Mouse (Mus musculus) kidney, embryonic 14.5 days (tissue): ENCODE measurements around the gene Farp2. TPM values are rescaled to one million over a fixed set of nuclear protein-coding genes. Genes with fewer than 3 reads are reported as not detected.

Experiments
- ATAC-seq: fragments of 200-750 bp; cut with Nextera tagmentation; 2 replicates; pipeline ENCODE4 v1.8.0; 2017; ENCODE audit warnings: moderate number of reproducible peaks, mild to moderate bottlenecking, moderate TSS enrichment, moderate library complexity; ENCODE audit not compliant: low FRiP score, low TSS enrichment
- H3K27ac ChIP-seq: fragments of 300-500 bp; sonication (generic); 2 replicates; pipeline ENCODE4 v1.5.1; 2014; ENCODE audit warnings: low read depth, mild to moderate bottlenecking, low read length, moderate library complexity, mixed read lengths
- H3K27me3 ChIP-seq: fragments of 300-500 bp; sonication (generic); 2 replicates; pipeline ENCODE4 v1.6.1; 2014; ENCODE audit warnings: mild to moderate bottlenecking, low read length; ENCODE audit not compliant: control insufficient read depth, insufficient read depth
- H3K36me3 ChIP-seq: fragments of 300-500 bp; sonication (generic); 2 replicates; pipeline ENCODE4 v1.6.1; 2014; ENCODE audit warnings: low read length, mixed read lengths; ENCODE audit not compliant: control insufficient read depth, insufficient read depth
- H3K4me1 ChIP-seq: fragments of 300-500 bp; sonication (generic); 2 replicates; pipeline ENCODE4 v1.6.1; 2014; ENCODE audit warnings: low read length, mixed read lengths; ENCODE audit not compliant: control insufficient read depth, insufficient read depth
- H3K4me2 ChIP-seq: fragments of 300-500 bp; sonication (generic); replicated peaks from 2 replicates; pipeline ENCODE4 v1.6.1; 2014; ENCODE audit warnings: low read depth, mild to moderate bottlenecking, low read length
- H3K4me3 ChIP-seq: fragments of 300-500 bp; sonication (generic); 2 replicates; pipeline ENCODE4 v1.5.1; 2014; ENCODE audit warnings: mild to moderate bottlenecking, low read length
- H3K9ac ChIP-seq: fragments of 300-500 bp; sonication (generic); 2 replicates; pipeline ENCODE4 v1.6.1; 2014; ENCODE audit warnings: low read depth, mild to moderate bottlenecking, low read length, moderate library complexity
- H3K9me3 ChIP-seq: fragments of 300-500 bp; sonication (generic); 2 replicates; pipeline ENCODE4 v1.6.1; 2016; ENCODE audit warnings: low read length; ENCODE audit not compliant: control insufficient read depth
- WGBS: fragments of 180-500 bp; shearing (Covaris S2); extraction: QIAGEN DNeasy Blood & Tissue Kit; methylation state at CpG from one replicate; pipeline ENCODE4 v1.1.7; 2014; 5-methylcytosine and 5-hydroxymethylcytosine counted together
- polyA plus RNA-seq: library from polyadenylated mRNA; unstranded; fragments of >200 nt; fragmentation: Nextera tagmentation; extraction: Ambion mirVana; gene quantifications from 2 replicates; pipeline ENCODE4 v1.2.1, GENCODE M21; 2014

Farp2 gene
- polyA plus RNA-seq, 1 experiment from 2014 or later = 7.5 TPM

- no peak for ATAC-seq
- peaks cover 12% of the 10 kb centered on the region for H3K36me3 ChIP-seq
- no peaks in the 10 kb centered on the region for H3K4me1 ChIP-seq
- H3K4me3 ChIP-seq = no peak overlapping the region
- WGBS = 81% methylated on average over 3 of the region's 3 CpGs
- no peak overlapping the region for H3K4me2 ChIP-seq
- H3K27ac ChIP-seq = no peak overlapping the region
- no peaks in the 10 kb centered on the region for H3K27me3 ChIP-seq
- H3K9ac ChIP-seq = no peak overlapping the region
- H3K9me3 ChIP-seq = no peaks in the 10 kb centered on the region
Measured at GRCm38 (mm10) chr1:93577066-93577465, 65.2 kb downstream of the Farp2 start.

GRCm38 (mm10) chr1:93577861-93578260, 66.0 kb downstream of the Farp2 start:
- Histone ChIP-seq H3K36me3 (peaks cover 12% of the 10 kb centered on the region), H3K9ac (no peak overlapping the region), H3K27me3 (no peaks in the 10 kb centered on the region), H3K4me1 (no peaks in the 10 kb centered on the region), H3K9me3 (no peaks in the 10 kb centered on the region), H3K4me2 (no peak overlapping the region), H3K4me3 (no peak overlapping the region), H3K27ac (no peak overlapping the region)
- WGBS = 78% methylated on average over 4 of the region's 4 CpGs
- no peak for ATAC-seq

DNA sequence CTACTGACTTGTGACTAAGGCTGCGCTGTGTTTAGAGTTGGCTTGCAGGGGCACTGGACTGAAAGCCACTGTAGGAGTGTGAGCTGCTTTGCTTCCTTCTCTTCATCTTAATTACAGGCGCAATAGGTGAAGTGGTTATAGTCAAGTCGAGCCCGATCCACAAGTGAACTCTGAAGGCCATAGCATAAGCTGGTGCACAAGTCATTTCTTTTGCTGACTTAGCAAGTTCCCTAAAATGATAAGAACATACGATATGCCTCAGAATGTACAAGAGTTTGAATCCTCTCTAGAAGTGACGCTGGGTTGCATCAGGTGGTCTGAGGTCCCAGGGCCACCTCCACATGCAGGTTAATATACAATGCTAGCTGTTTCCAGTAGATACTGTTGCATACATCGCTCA, 69.7 kb downstream of the Farp2 start:
- Histone ChIP-seq H3K9ac (no peak overlapping the region), H3K27me3 (no peaks in the 10 kb centered on the region), H3K4me3 (no peak overlapping the region), H3K9me3 (no peaks in the 10 kb centered on the region), H3K4me2 (no peak overlapping the region), H3K27ac (no peak overlapping the region), H3K4me1 (no peaks in the 10 kb centered on the region), H3K36me3 (peaks cover 12% of the 10 kb centered on the region)
- ATAC-seq = no peak
- WGBS = 97% methylated on average over 7 of the region's 7 CpGs

DNA sequence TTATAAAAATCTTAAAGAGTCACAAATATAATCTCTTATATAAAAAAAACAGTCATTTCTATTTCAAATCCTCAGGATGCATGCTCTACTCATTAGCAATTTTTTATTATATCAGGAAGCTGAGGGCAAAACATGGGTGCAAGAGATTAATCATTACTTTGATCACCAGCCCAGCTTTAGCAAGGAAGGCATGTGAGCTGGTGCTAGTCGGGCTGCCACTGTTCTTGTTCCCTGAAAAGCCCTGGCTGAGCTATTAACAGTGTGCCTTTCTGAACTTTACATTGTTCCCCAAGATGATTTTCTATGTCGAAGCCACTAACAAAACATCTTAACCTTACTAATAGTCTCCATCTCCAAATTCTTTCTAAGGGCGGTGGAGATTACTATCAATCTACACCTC, 76.5 kb downstream of the Farp2 start:
- no peaks in the 10 kb centered on the region for H3K4me1 ChIP-seq
- 64% methylated on average over 3 of the region's 3 CpGs for WGBS
- no peak overlapping the region for H3K4me3 ChIP-seq
- no peak overlapping the region for H3K27ac ChIP-seq
- no peaks in the 10 kb centered on the region for H3K9me3 ChIP-seq
- H3K27me3 ChIP-seq = no peaks in the 10 kb centered on the region
- H3K36me3 ChIP-seq = no peaks in the 10 kb centered on the region
- no peak for ATAC-seq
- H3K9ac ChIP-seq = no peak overlapping the region
- H3K4me2 ChIP-seq = no peak overlapping the region

GRCm38 (mm10) chr1:93593960-93594359, 82.1 kb downstream of the Farp2 start:
- H3K9me3 ChIP-seq = no peaks in the 10 kb centered on the region
- no peak for ATAC-seq
- H3K27ac ChIP-seq = no peak overlapping the region

DNA sequence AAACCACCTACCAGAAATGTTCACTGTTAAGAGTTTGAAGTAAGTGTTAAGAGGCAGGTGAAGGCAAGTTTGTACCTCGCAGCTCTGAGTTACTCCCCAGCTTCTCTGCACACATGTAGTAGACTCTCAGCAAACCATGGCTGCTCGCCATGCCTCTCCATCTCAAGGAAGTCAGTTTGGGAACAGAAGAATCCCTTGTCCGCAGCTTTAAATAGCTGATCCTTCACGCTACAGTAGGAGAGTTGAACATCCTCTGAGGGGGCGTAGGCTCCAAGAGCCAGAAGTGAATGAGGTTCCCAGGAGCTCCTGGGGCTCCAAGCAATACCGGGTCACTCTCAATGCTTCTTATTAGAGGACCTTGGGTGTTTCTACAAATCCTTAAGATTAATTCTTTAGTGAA, 84.0 kb downstream of the Farp2 start:
- Histone ChIP-seq H3K4me3 (no peak overlapping the region), H3K9me3 (no peaks in the 10 kb centered on the region), H3K9ac (no peak overlapping the region), H3K4me2 (no peak overlapping the region), H3K27me3 (no peaks in the 10 kb centered on the region), H3K4me1 (no peaks in the 10 kb centered on the region), H3K27ac (no peak overlapping the region), H3K36me3 (no peaks in the 10 kb centered on the region)
- ATAC-seq = no peak
- WGBS = 81% methylated on average over 6 of the region's 6 CpGs

More at GRCm38 (mm10) chr1:93593960-93594359, 82.1 kb downstream of the Farp2 start:
- H3K36me3 ChIP-seq = no peaks in the 10 kb centered on the region
- H3K4me2 ChIP-seq = no peak overlapping the region
- H3K4me1 ChIP-seq = no peaks in the 10 kb centered on the region
- H3K9ac ChIP-seq = no peak overlapping the region
- no peak overlapping the region for H3K4me3 ChIP-seq
- no peaks in the 10 kb centered on the region for H3K27me3 ChIP-seq

DNA sequence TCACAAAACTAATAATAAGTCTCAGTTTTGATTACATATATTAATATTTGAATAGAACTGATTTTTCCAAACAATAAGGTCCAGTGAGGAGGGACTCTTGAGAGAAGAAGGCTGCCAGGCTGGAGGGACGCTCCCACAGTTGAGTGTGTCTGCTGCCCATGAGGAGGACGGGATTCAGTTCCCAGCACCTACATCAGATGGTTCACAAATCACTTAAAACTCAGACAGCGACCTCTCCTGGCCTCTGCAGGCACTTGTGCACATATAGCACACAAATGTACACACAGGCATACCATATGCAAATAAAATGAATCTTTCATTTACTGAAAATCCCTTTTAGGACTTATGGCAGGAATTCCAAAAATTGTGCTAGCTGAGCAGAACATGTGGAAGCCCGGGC, 91.0 kb downstream of the Farp2 start:
- ATAC-seq = no peak
- H3K4me3 ChIP-seq = no peak overlapping the region
- no peaks in the 10 kb centered on the region for H3K36me3 ChIP-seq
- H3K27ac ChIP-seq = no peak overlapping the region
- WGBS = 81% methylated on average over 4 of the region's 4 CpGs
- no peaks in the 10 kb centered on the region for H3K27me3 ChIP-seq
- H3K4me1 ChIP-seq = no peaks in the 10 kb centered on the region
- no peaks in the 10 kb centered on the region for H3K9me3 ChIP-seq
- no peak overlapping the region for H3K4me2 ChIP-seq
- no peak overlapping the region for H3K9ac ChIP-seq

GRCm38 (mm10) chr1:93603921-93604320, 92.0 kb downstream of the Farp2 start:
- Histone ChIP-seq H3K9me3 (no peaks in the 10 kb centered on the region), H3K4me2 (no peak overlapping the region), H3K36me3 (no peaks in the 10 kb centered on the region), H3K4me3 (no peak overlapping the region), H3K27ac (no peak overlapping the region), H3K9ac (no peak overlapping the region), H3K27me3 (no peaks in the 10 kb centered on the region), H3K4me1 (no peaks in the 10 kb centered on the region)
- WGBS = 93% methylated on average over 12 of the region's 12 CpGs
- ATAC-seq = no peak

GRCm38 (mm10) chr1:93607090-93608083, 95.5 kb downstream of the Farp2 start:
- H3K4me1 ChIP-seq = no peaks in the 10 kb centered on the region
- no peaks in the 10 kb centered on the region for H3K9me3 ChIP-seq
- H3K27me3 ChIP-seq = no peaks in the 10 kb centered on the region
- ATAC-seq = no peak
- no peak overlapping the region for H3K4me3 ChIP-seq
- H3K9ac ChIP-seq = no peak overlapping the region
- no peak overlapping the region for H3K27ac ChIP-seq
- H3K4me2 ChIP-seq = no peak overlapping the region
- WGBS = 80% methylated on average over 14 of the region's 14 CpGs
- no peaks in the 10 kb centered on the region for H3K36me3 ChIP-seq
